Mouse (Mus musculus) MEL (cell line): ENCODE results near the gene Dlg2. TPM values are rescaled to one million over a fixed set of nuclear protein-coding genes. Genes with fewer than 3 reads are reported as not detected.

Experiments used
- DNase-seq: peaks from one replicate; pipeline ENCODE4 v3.0.0; 2011; ENCODE audit warnings: low read depth, low spot score
- H3K27ac ChIP-seq: 2 replicates; pipeline ENCODE4 v1.5.1; 2012; ENCODE audit warnings: low read depth, mild to moderate bottlenecking, control low read depth, low read length, moderate library complexity; ENCODE audit not compliant: control insufficient read depth
- H3K27me3 ChIP-seq, 2 experiments: fragments of 150-350 bp in 1 of 2; sonication (generic) in 1 of 2; 2 replicates each; pipeline ENCODE4 v1.6.1; 2012; ENCODE audit warnings: low read length in 2 of 2, mild to moderate bottlenecking in 2 of 2, improper control_type of control experiment in 1 of 2, moderate library complexity in 1 of 2; ENCODE audit not compliant: insufficient read depth in 2 of 2, control insufficient read depth in 1 of 2
- H3K36me3 ChIP-seq, 2 experiments: 2 replicates each; pipeline ENCODE4 v1.6.1; 2012 to 2014; ENCODE audit warnings: low read length in 2 of 2, improper control_type of control experiment in 1 of 2, inconsistent platforms in 1 of 2, mild to moderate bottlenecking in 1 of 2; ENCODE audit not compliant: insufficient read depth in 2 of 2, control insufficient read depth in 1 of 2
- H3K4me1 ChIP-seq, 2 experiments: fragments of 150-350 bp in 1 of 2; sonication (generic) in 1 of 2; 2 replicates each; pipeline ENCODE4 v1.6.1; 2012; ENCODE audit warnings: low read length in 2 of 2, improper control_type of control experiment in 1 of 2, mild to moderate bottlenecking in 1 of 2; ENCODE audit not compliant: insufficient read depth in 2 of 2, control insufficient read depth in 1 of 2
- H3K4me3 ChIP-seq, 2 experiments: fragments of 150-350 bp in 1 of 2; sonication (generic) in 1 of 2; 2 replicates each; pipeline ENCODE4 v1.5.1; 2012; ENCODE audit warnings: low read depth in 2 of 2, low read length in 2 of 2, mild to moderate bottlenecking in 2 of 2, moderate library complexity in 2 of 2, control low read depth in 1 of 2, improper control_type of control experiment in 1 of 2; ENCODE audit not compliant: control insufficient read depth in 1 of 2, insufficient read depth in 1 of 2
- H3K79me2 ChIP-seq: 2 replicates; pipeline ENCODE4 v1.6.1; 2012; ENCODE audit warnings: mild to moderate bottlenecking, low read length, moderate library complexity; ENCODE audit not compliant: control insufficient read depth, poor library complexity, insufficient read depth
- H3K9ac ChIP-seq: 2 replicates; pipeline ENCODE4 v1.6.1; 2012; ENCODE audit warnings: low read depth, mild to moderate bottlenecking, control low read depth, low read length, moderate library complexity; ENCODE audit not compliant: control insufficient read depth, poor library complexity, severe bottlenecking
- H3K9me3 ChIP-seq: fragments of 150-350 bp; sonication (generic); replicated peaks from 2 replicates; pipeline ENCODE4 v1.6.1; 2012; ENCODE audit warnings: mild to moderate bottlenecking, low read length, improper control_type of control experiment, moderate library complexity; ENCODE audit not compliant: insufficient read depth
- BHLHE40 ChIP-seq: IDR thresholded peaks from 2 replicates; pipeline ENCODE4 v1.6.1; 2012; ENCODE audit warnings: low read depth, mild to moderate bottlenecking, inconsistent platforms, low read length, improper control_type of control experiment, borderline replicate concordance
- CHD1 ChIP-seq: IDR thresholded peaks from 2 replicates; pipeline ENCODE4 v1.6.1; 2012; ENCODE audit warnings: low read depth, mild to moderate bottlenecking, inconsistent platforms, low read length, improper control_type of control experiment
- CTCF ChIP-seq, 3 experiments: IDR thresholded peaks in 2 of 3; conservative IDR thresholded peaks in 1 of 3; 2 replicates each; pipeline ENCODE4 v1.5.1; 2011 to 2012; ENCODE audit warnings: low read length in 3 of 3, low read depth in 2 of 3, mild to moderate bottlenecking in 2 of 3, improper control_type of control experiment in 1 of 3, inconsistent platforms in 1 of 3, mixed read lengths in 1 of 3, moderate library complexity in 1 of 3; ENCODE audit not compliant: control insufficient read depth in 1 of 3, insufficient read depth in 1 of 3, poor library complexity in 1 of 3, severe bottlenecking in 1 of 3
- EP300 ChIP-seq, 2 experiments: IDR thresholded peaks; 2 replicates each; pipeline ENCODE4 v1.6.1; 2011; ENCODE audit warnings: improper control_type of control experiment in 2 of 2, low read length in 2 of 2, low read depth in 1 of 2, mild to moderate bottlenecking in 1 of 2
- GATA1 ChIP-seq: IDR thresholded peaks from 2 replicates; pipeline ENCODE4 v1.6.1; 2011; ENCODE audit warnings: low read depth, low read length, improper control_type of control experiment
- KAT2A ChIP-seq: conservative IDR thresholded peaks from 2 replicates; pipeline ENCODE4 v1.6.1; 2012; ENCODE audit warnings: low read depth, low read length, improper control_type of control experiment, inconsistent platforms
- MAFK ChIP-seq: IDR thresholded peaks from 2 replicates; pipeline ENCODE4 v1.6.1; 2011; ENCODE audit warnings: low read depth, mild to moderate bottlenecking, low read length, improper control_type of control experiment, borderline replicate concordance
- MAX ChIP-seq: IDR thresholded peaks from 2 replicates; pipeline ENCODE4 v1.6.1; 2011; ENCODE audit warnings: low read length, improper control_type of control experiment
- MAZ ChIP-seq: IDR thresholded peaks from 2 replicates; pipeline ENCODE4 v1.6.1; 2012; ENCODE audit warnings: low read depth, mild to moderate bottlenecking, inconsistent platforms, low read length, improper control_type of control experiment
- MYB ChIP-seq: IDR thresholded peaks from 2 replicates; pipeline ENCODE4 v1.6.1; 2011; ENCODE audit warnings: mild to moderate bottlenecking, low read depth, low read length, improper control_type of control experiment
- NELFE ChIP-seq: IDR thresholded peaks from 2 replicates; pipeline ENCODE4 v1.6.1; 2011; ENCODE audit warnings: low read depth, low read length, improper control_type of control experiment
- POLR2A ChIP-seq, 2 experiments: IDR thresholded peaks; 2 replicates each; pipeline ENCODE4 v1.6.1; 2011 to 2012; ENCODE audit warnings: low read length in 2 of 2, mild to moderate bottlenecking in 2 of 2, control low read depth in 1 of 2, improper control_type of control experiment in 1 of 2, low read depth in 1 of 2, moderate library complexity in 1 of 2; ENCODE audit not compliant: control insufficient read depth in 1 of 2, insufficient read depth in 1 of 2, poor library complexity in 1 of 2
- RAD21 ChIP-seq: IDR thresholded peaks from 2 replicates; pipeline ENCODE4 v1.6.1; 2011; ENCODE audit warnings: mild to moderate bottlenecking, low read depth, low read length, improper control_type of control experiment
- TCF12 ChIP-seq: IDR thresholded peaks from 2 replicates; pipeline ENCODE4 v1.6.1; 2014; ENCODE audit warnings: low read depth, mild to moderate bottlenecking, inconsistent platforms, low read length, improper control_type of control experiment, moderate library complexity
- UBTF ChIP-seq: IDR thresholded peaks from 2 replicates; pipeline ENCODE4 v1.6.1; 2012; ENCODE audit warnings: low read depth, mild to moderate bottlenecking, inconsistent platforms, low read length, improper control_type of control experiment, moderate library complexity, borderline replicate concordance; ENCODE audit not compliant: insufficient read depth
- ZC3H11A ChIP-seq: IDR thresholded peaks from 2 replicates; pipeline ENCODE4 v1.6.1; 2012; ENCODE audit warnings: low read depth, mild to moderate bottlenecking, inconsistent platforms, low read length, improper control_type of control experiment
- ZKSCAN1 ChIP-seq: IDR thresholded peaks from 2 replicates; pipeline ENCODE4 v1.6.1; 2012; ENCODE audit warnings: low read depth, mild to moderate bottlenecking, inconsistent platforms, low read length, improper control_type of control experiment, moderate library complexity
- polyA plus RNA-seq, 2 experiments: library from polyadenylated mRNA; stranded (reverse) in 1 of 2; unstranded in 1 of 2; fragments of >175 nt in 1 of 2; fragments of >200 nt in 1 of 2; gene quantifications; 2 replicates each; pipeline versions ENCODE4 v1.2.1 to v1.2.4; 2012; ENCODE audit warnings: low replicate concordance in 2 of 2, low read depth in 1 of 2; ENCODE audit not compliant: insufficient read length in 2 of 2, insufficient read depth in 1 of 2, missing spikeins in 1 of 2
- total RNA-seq: library from RNA; depleted of rRNA; stranded (reverse); fragments of 300-350 nt; gene quantifications from 2 replicates; pipeline ENCODE4 v1.2.3, GENCODE M21; 2012

The Dlg2 gene
- total and polyA plus RNA-seq, 3 experiments = 0.04 TPM; not detected in 2

GRCm38 (mm10) chr7:92258701-92259100 is 1782.2 kb downstream of the Dlg2 start:
- Histone ChIP-seq H3K27me3 (no peaks in the 10 kb centered on the region), H3K9me3 (no peaks in the 10 kb centered on the region), H3K36me3 (no peaks in the 10 kb centered on the region), H3K9ac (no peak overlapping the region), H3K27ac (no peak overlapping the region), H3K4me1 (no peaks in the 10 kb centered on the region), H3K4me3 (no peak overlapping the region), H3K79me2 (no peaks in the 10 kb centered on the region)
- TF ChIP-seq MAX = no peak
- TF ChIP-seq ZKSCAN1 = no peak
- TF ChIP-seq MAFK = no peak
- no peak for TF ChIP-seq NELFE
- no peak for TF ChIP-seq CTCF (IDR thresholded peaks at IDR 0.05 in 2 of 3, conservative IDR thresholded peaks at IDR 0.05 in 1 of 3; ENCODE audit: control insufficient read depth in 1 of 3, insufficient read depth in 1 of 3, low read depth in 2 of 3, low read length in 3 of 3, poor library complexity in 1 of 3, severe bottlenecking in 1 of 3)
- TF ChIP-seq RAD21 = no peak
- TF ChIP-seq EP300 (IDR thresholded peaks at IDR 0.05; ENCODE audit: low read depth in 1 of 2, low read length in 2 of 2) = no peak
- TF ChIP-seq TCF12 = no peak
- no peak for TF ChIP-seq KAT2A
- no peak for TF ChIP-seq MYB
- TF ChIP-seq POLR2A (IDR thresholded peaks at IDR 0.05; ENCODE audit: control insufficient read depth in 1 of 2, insufficient read depth in 1 of 2, low read depth in 1 of 2, low read length in 2 of 2, poor library complexity in 1 of 2) = no peak
- no peak for TF ChIP-seq ZC3H11A
- TF ChIP-seq MAZ = no peak
- TF ChIP-seq CHD1 = no peak
- no peak for TF ChIP-seq BHLHE40
- DNase-seq = no peak

DNA sequence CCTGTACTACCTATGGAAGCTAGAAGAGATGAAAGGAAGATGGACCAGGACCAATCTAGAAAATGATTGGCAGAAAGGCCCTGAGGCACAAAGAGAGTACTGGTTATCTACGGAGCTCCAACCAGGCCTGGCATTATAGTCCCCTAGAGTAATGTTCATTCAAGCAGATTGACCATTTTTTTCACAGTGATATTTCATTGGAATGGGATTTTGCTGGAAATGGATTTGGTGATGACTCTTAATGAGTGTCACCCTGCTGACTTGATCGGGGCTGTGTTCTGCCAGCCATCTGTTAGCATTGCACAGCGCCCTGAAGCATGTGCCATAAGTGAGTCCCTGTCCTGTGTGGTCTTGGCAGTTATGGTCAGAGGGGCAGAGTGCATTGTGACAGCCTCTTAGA is 1787.9 kb downstream of the Dlg2 start:
- Histone ChIP-seq H3K79me2 (no peaks in the 10 kb centered on the region), H3K4me3 (no peak overlapping the region), H3K4me1 (no peaks in the 10 kb centered on the region), H3K27ac (no peak overlapping the region), H3K9me3 (no peaks in the 10 kb centered on the region), H3K9ac (no peak overlapping the region), H3K27me3 (no peaks in the 10 kb centered on the region), H3K36me3 (no peaks in the 10 kb centered on the region)
- no peak for DNase-seq
- TF ChIP-seq CTCF (IDR thresholded peaks at IDR 0.05 in 2 of 3, conservative IDR thresholded peaks at IDR 0.05 in 1 of 3; ENCODE audit: control insufficient read depth in 1 of 3, insufficient read depth in 1 of 3, low read depth in 2 of 3, low read length in 3 of 3, poor library complexity in 1 of 3, severe bottlenecking in 1 of 3) (no peak), UBTF (no peak), GATA1 (no peak)
